Mouse (Mus musculus) bone marrow, adult 2 months (tissue): ENCODE data around the gene Hist1h2bb. TPM values are rescaled to one million over a fixed set of nuclear protein-coding genes. Genes with fewer than 3 reads are reported as not detected.

ENCODE experiments used
- H3K27ac ChIP-seq: fragments of 200-500 bp; 2 replicates; pipeline ENCODE4 v1.5.1; 2012; ENCODE audit warnings: low read depth, mild to moderate bottlenecking, control low read depth, inconsistent platforms, low read length; ENCODE audit not compliant: control insufficient read depth, poor library complexity, insufficient read depth
- H3K4me1 ChIP-seq: fragments of 200-500 bp; 2 replicates; pipeline ENCODE4 v1.6.1; 2011; ENCODE audit warnings: low read length; ENCODE audit not compliant: control insufficient read depth, insufficient read depth
- H3K4me3 ChIP-seq: fragments of 200-500 bp; replicated peaks from 2 replicates; pipeline ENCODE3; 2011; ENCODE audit warnings: mild to moderate bottlenecking, low read depth, low read length, control low read depth; ENCODE audit not compliant: control insufficient read depth
- CTCF ChIP-seq: fragments of 200-500 bp; IDR thresholded peaks from 2 replicates; pipeline ENCODE4 v1.5.1; 2011; ENCODE audit warnings: low read length, control low read depth; ENCODE audit not compliant: control insufficient read depth, insufficient read depth
- POLR2A ChIP-seq: fragments of 200-500 bp; IDR thresholded peaks from 2 replicates; pipeline ENCODE4 v1.6.1; 2011; ENCODE audit warnings: low read depth, mild to moderate bottlenecking, control low read depth, low read length, borderline replicate concordance; ENCODE audit not compliant: control insufficient read depth
- whole genome bisulfite sequencing: fragments of 180-500 bp; shearing (Covaris S2); methylation state at CpG from one replicate; pipeline ENCODE4 v1.1.7; 2018; 5-methylcytosine and 5-hydroxymethylcytosine counted together
- polyA plus RNA-seq: library from polyadenylated mRNA; stranded (reverse); fragments of >200 nt; gene quantifications from 2 replicates; pipeline ENCODE4 v1.2.4, GENCODE M21; 2011; ENCODE audit warnings: low replicate concordance; ENCODE audit not compliant: missing spikeins, insufficient read depth, insufficient read length

Gene Hist1h2bb
- polyA plus RNA-seq, 1 experiment = 136 TPM

DNA sequence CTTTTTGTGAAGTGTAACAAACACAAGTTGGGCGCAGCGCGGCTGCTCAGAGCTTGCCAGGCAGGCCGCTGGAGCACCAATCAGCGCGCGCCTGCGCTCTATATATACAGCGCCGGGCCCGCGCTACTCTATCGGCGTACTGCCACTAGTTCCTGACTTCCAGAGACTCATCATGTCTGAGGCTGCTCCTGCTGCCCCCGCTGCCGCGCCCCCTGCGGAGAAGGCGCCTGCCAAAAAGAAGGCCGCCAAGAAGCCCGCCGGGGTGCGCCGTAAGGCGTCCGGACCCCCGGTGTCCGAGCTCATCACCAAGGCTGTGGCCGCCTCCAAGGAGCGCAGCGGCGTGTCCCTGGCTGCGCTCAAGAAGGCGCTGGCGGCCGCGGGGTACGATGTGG, 7.9 kb upstream of the Hist1h2bb start, which contains the start of gene Hist1h1c:
TSS of gene Hist1h1c (plus strand) at position 132 of the 392 bp plus-strand sequence.
- peak within 1 kb of the TSS; percentile 67 for H3K4me3 ChIP-seq
- no peaks in the 10 kb centered on the region; the same call in 1 of the 2 replicates for H3K4me1 ChIP-seq
- TF ChIP-seq CTCF (0 out of 2 replicates have a peak, but pooled peaks have one; percentile 6), POLR2A (peak; percentile 99)
- under 1% methylated on average over 38 of the region's 38 CpGs for WGBS
- H3K27ac ChIP-seq = peak within 1 kb of the TSS; percentile 98

DNA sequence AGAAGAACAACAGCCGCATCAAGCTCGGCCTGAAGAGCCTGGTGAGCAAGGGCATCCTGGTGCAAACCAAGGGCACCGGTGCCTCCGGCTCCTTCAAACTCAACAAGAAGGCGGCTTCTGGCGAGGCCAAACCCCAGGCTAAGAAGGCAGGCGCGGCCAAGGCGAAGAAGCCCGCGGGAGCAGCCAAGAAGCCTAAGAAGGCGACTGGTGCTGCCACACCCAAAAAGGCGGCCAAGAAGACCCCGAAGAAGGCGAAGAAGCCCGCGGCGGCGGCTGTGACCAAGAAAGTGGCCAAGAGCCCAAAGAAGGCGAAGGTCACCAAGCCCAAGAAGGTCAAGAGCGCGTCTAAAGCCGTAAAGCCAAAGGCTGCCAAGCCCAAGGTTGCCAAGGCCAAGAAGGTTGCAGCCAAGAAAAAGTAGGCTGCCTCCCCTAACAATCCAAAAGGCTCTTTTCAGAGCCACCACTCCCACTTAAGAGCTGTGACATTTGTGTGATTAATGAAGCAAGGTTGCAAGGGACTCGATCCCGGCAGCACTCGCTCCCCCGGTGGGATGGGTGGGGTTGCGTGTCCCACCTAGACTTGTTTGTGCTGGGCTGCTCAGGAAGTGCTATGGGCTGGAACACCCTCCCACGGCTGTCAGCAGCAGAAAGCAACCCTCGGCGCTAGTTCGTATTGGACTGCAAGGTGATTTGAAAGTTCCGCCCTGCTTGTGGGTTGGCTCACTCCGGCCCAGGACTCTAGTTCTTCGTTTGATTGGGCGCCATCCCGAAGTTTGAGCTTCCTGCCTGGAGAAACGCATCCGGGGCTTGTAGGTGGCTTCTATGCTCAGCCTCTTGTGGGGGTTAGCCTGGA, 7.2 kb upstream of the Hist1h2bb start:
- Histone ChIP-seq H3K4me3 (peak overlapping the region; percentile 67), H3K4me1 (no peaks in the 10 kb centered on the region; the same call in 1 of the 2 replicates), H3K27ac (peak overlapping the region; percentile 98)
- WGBS = under 1% methylated on average over 39 of the region's 39 CpGs
- TF ChIP-seq POLR2A = peak; percentile 98
- no peak for TF ChIP-seq CTCF

DNA sequence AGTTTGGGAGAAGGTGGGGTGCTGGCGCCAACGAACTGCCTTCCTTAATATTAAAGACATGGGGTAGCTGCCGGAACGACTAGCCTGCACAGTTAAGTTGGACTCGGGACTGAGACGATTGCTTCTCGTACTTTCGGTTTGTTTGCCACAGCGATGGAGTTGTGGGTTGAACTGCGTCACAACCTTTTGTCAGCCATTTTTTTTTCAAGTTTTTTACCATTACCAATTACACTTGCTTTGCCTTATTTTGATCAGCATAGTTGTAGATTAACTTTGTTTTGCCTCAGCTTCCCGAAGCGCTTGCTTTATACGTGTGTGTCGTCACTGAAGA, 6.6 kb upstream of the Hist1h2bb start:
- Histone ChIP-seq H3K4me3 (peak overlapping the region; percentile 67), H3K27ac (peak overlapping the region; percentile 98), H3K4me1 (no peaks in the 10 kb centered on the region; the same call in 1 of the 2 replicates)
- TF ChIP-seq CTCF = no peak
- no peak for TF ChIP-seq POLR2A
- under 1% methylated on average over 14 of the region's 14 CpGs for WGBS

DNA sequence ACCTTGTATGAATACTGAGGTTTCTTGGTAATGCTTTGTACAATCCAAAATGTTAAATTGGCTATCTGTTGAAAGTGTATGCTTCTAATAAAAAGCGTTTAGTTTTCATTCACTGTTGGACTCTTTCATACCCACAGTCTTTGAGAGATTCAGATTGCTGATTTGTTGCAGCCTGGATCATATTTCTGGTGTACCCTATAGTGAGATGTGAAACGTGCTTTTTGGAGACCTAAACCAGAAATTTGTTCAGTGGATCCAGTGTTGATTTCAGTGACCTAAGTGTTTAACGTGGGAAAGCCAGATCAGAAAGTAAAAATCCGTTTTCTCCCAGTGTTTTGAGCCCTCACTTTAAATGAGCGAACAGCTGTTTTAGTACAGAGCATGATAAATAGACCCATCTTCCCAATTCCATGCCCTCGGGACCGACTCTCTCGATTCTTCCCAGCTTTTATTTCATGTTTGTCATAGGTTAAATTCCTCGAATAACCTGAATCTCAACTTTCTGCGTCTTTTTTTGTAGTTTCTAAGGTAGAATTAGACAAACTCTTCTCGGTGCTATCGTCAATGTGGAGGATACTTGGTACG, 6.2 kb upstream of the Hist1h2bb start:
- 28% methylated on average over 13 of the region's 13 CpGs for WGBS
- no peak for TF ChIP-seq POLR2A
- no peak for TF ChIP-seq CTCF
- H3K4me3 ChIP-seq = peak overlapping the region; percentile 67
- H3K4me1 ChIP-seq = no peaks in the 10 kb centered on the region; the same call in 1 of the 2 replicates
- peak overlapping the region; percentile 98; the same call in 1 of the 2 replicates for H3K27ac ChIP-seq

DNA sequence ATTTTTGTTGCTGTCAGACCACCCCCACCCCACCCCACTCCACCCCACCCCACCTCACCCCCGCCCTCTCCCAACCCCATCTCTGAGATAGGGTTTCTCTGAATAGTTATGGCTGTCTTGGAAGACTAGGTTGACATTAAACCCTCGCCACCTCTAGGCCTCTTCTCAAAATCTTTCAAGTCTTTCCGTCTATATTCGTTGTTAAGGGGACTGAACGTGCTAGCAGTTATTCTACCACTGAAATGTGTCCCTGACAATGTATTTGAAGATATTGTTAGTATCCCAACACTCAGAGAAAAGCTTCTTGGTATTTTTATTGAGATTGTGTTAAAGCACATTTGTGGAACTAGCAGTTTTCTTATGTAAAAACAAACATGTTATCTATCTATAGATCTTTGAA, 5.6 kb upstream of the Hist1h2bb start:
- H3K4me3 ChIP-seq = no peak overlapping the region
- 61% methylated on average over 5 of the region's 5 CpGs for WGBS
- no peak overlapping the region for H3K27ac ChIP-seq
- TF ChIP-seq CTCF (no peak), POLR2A (no peak)
- no peaks in the 10 kb centered on the region; the same call in 1 of the 2 replicates for H3K4me1 ChIP-seq

DNA sequence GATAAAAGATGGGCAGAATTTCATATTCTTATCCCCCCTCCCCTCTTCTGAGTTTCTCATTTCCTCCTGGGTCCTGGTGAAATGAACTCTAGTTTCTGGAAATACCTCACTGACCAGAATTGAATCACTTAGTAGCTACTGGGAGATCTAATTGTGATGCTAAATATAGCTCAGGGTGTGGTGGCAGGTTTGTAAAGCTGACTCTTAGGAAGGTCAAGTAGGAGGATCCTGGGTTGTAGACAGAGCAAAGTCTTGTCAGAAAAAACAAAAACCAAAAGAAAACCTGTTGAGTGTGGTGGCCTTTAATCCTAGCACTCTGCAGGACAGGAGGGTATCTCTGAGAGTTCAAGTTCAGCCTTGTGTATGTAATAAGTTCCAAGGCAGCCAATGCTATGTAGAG, 4.5 kb upstream of the Hist1h2bb start:
- Histone ChIP-seq H3K4me3 (no peak overlapping the region), H3K4me1 (no peaks in the 10 kb centered on the region; the same call in 1 of the 2 replicates), H3K27ac (no peak overlapping the region)
- TF ChIP-seq CTCF = no peak
- no peak for TF ChIP-seq POLR2A

DNA sequence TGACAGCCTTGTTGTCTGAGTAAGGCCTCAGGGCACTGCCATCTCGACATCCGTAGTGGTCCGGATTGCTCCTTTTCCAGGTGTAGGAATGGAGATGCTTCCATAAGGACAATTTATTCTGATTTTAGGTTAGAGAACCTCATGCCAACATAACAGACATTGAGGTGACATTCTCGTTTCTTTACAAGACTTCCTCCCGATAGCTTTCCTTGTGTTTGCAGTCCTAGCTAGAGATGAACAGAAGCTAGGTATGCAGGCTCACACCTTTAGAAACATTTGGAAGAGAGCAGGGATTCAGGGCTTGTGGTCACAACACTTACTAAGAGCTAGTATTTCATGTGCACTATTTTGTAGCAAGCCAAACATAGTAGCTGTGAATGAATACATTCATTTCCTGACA, 3.3 kb upstream of the Hist1h2bb start:
- Histone ChIP-seq H3K4me3 (no peak overlapping the region), H3K4me1 (no peaks in the 10 kb centered on the region; the same call in 1 of the 2 replicates), H3K27ac (peak overlapping the region; percentile 46; the same call in 1 of the 2 replicates)
- 84% methylated on average over 5 of the region's 5 CpGs for WGBS
- TF ChIP-seq POLR2A = no peak
- no peak for TF ChIP-seq CTCF

DNA sequence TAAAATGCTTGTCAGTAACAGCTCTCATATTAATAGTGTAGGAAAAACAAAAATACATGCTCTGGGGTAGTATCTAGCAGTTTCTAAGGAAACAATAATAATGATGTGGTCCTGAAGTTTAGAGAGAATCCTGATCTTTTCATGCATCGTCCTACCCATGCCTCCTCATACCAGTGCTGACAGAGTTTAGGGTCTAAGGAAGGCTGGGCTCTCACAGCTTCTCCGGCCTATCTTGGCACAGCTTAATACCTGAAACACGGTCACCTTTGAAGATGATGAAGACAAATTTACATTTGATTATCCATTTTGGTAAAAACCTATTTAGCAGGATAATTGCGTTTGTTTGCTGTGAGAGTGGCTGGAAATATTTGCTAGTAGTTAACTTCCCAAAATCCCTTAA, 2.6 kb upstream of the Hist1h2bb start:
- peak overlapping the region; percentile 35 for H3K4me3 ChIP-seq
- peak overlapping the region; percentile 18; the same call in 1 of the 2 replicates for H3K27ac ChIP-seq
- TF ChIP-seq POLR2A = no peak
- no peak for TF ChIP-seq CTCF
- H3K4me1 ChIP-seq = no peaks in the 10 kb centered on the region; the same call in 1 of the 2 replicates
- 65% methylated on average over 4 of the region's 4 CpGs for WGBS
